Mouse (Mus musculus): Measurements from ENCODE around the gene Nat8f4. TPM values are rescaled to one million over a fixed set of nuclear protein-coding genes. Genes with fewer than 3 reads are reported as not detected.

Nat8f4 gene
- polyA plus RNA-seq, 1 experiment from 2014 or later, result 7.0 TPM

Other genes with a start within 250 kb of the Nat8f4 start
- not detected in 2 replicates for gene Nat8f7, start 191.7 kb downstream of the Nat8f4 start, polyA plus RNA-seq (2014; fragmentation: Nextera tagmentation; extraction: Ambion mirVana)
- gene Nat8f3, start 139.1 kb downstream of the Nat8f4 start, polyA plus RNA-seq (2014; fragmentation: Nextera tagmentation; extraction: Ambion mirVana), result 0.33 and 0.57 TPM in 2 replicates
- gene Nat8f6, start 83.9 kb downstream of the Nat8f4 start, polyA plus RNA-seq (2014; fragmentation: Nextera tagmentation; extraction: Ambion mirVana), result not detected in 2 replicates
- not detected in 2 replicates for gene Nat8f5, start 83.9 kb downstream of the Nat8f4 start, polyA plus RNA-seq (2014; fragmentation: Nextera tagmentation; extraction: Ambion mirVana)
- not detected in 2 replicates for gene Nat8, start 72.8 kb downstream of the Nat8f4 start, polyA plus RNA-seq (2014; fragmentation: Nextera tagmentation; extraction: Ambion mirVana)
- not detected in 2 replicates for gene Nat8f2, start 35.7 kb downstream of the Nat8f4 start, polyA plus RNA-seq (2014; fragmentation: Nextera tagmentation; extraction: Ambion mirVana)
- 31.2 and 32.1 TPM in 2 replicates for gene Tprkb, start 7.0 kb upstream of the Nat8f4 start, polyA plus RNA-seq (2014; fragmentation: Nextera tagmentation; extraction: Ambion mirVana)
- gene Nat8f1, start 10.8 kb upstream of the Nat8f4 start, polyA plus RNA-seq (2014; fragmentation: Nextera tagmentation; extraction: Ambion mirVana), result 4.5 and 4.6 TPM in 2 replicates
- 45.0 and 56.1 TPM in 2 replicates for gene Dusp11, start 56.8 kb upstream of the Nat8f4 start, polyA plus RNA-seq (2014; fragmentation: Nextera tagmentation; extraction: Ambion mirVana)
- not detected in 2 replicates for gene Figla, start 111.3 kb upstream of the Nat8f4 start, polyA plus RNA-seq (2014; fragmentation: Nextera tagmentation; extraction: Ambion mirVana)
- 61.0 and 68.3 TPM in 2 replicates for gene Add2, start 123.8 kb upstream of the Nat8f4 start, polyA plus RNA-seq (2014; fragmentation: Nextera tagmentation; extraction: Ambion mirVana)